Mouse (Mus musculus) E14TG2a.4 (cell line): ENCODE measurements around the gene Cox7a2l.

Source experiments
- H3K27me3 ChIP-seq: 2 replicates; pipeline ENCODE4 v1.6.1; 2014; ENCODE audit warnings: low read length, control low read depth; ENCODE audit not compliant: insufficient read depth
- H3K36me3 ChIP-seq: 2 replicates; pipeline ENCODE4 v1.6.1; 2014; ENCODE audit warnings: low read length, control low read depth; ENCODE audit not compliant: insufficient read depth
- H3K4me1 ChIP-seq: replicated peaks from 2 replicates; pipeline ENCODE4 v1.6.1; 2014; ENCODE audit warnings: low read depth, low read length, control low read depth
- H3K4me3 ChIP-seq: replicated peaks from 2 replicates; pipeline ENCODE4 v1.5.1; 2014; ENCODE audit warnings: mild to moderate bottlenecking, low read length
- H3K9me3 ChIP-seq: 2 replicates; pipeline ENCODE4 v1.6.1; 2014; ENCODE audit warnings: low read length, control low read depth
- CTCF ChIP-seq: conservative IDR thresholded peaks from 2 replicates; pipeline ENCODE4 v1.5.1; 2014; ENCODE audit warnings: low read length
- NANOG ChIP-seq: IDR thresholded peaks from 2 replicates; pipeline ENCODE4 v1.6.1; 2014; ENCODE audit warnings: borderline replicate concordance, low read length, mixed read lengths
- POU5F1 ChIP-seq: IDR thresholded peaks from 2 replicates; pipeline ENCODE4 v1.6.1; 2014; ENCODE audit warnings: low read length, borderline replicate concordance

The Cox7a2l gene

GRCm38 (mm10) chr17:83514213-83514701 is 2.9 kb downstream of the Cox7a2l start:
- Histone ChIP-seq H3K4me3 (peak overlapping the region; percentile 98), H3K4me1 (peaks cover 51% of the 10 kb centered on the region), H3K36me3 (peaks cover 17% of the 10 kb centered on the region), H3K9me3 (peaks cover 8% of the 10 kb centered on the region), H3K27me3 (no peaks in the 10 kb centered on the region)
- TF ChIP-seq CTCF (no peak), NANOG (no peak), POU5F1 (no peak)

- Histone ChIP-seq H3K4me1 (peaks cover 54% of the 10 kb centered on the region), H3K36me3 (peaks cover 18% of the 10 kb centered on the region), H3K9me3 (peaks cover 5% of the 10 kb centered on the region), H3K27me3 (no peaks in the 10 kb centered on the region), H3K4me3 (peak overlapping the region; percentile 98)
- no peak for TF ChIP-seq NANOG
- no peak for TF ChIP-seq CTCF
- TF ChIP-seq POU5F1: no peak
Observed at GRCm38 (mm10) chr17:83513655-83514212, 3.4 kb downstream of the Cox7a2l start.

DNA sequence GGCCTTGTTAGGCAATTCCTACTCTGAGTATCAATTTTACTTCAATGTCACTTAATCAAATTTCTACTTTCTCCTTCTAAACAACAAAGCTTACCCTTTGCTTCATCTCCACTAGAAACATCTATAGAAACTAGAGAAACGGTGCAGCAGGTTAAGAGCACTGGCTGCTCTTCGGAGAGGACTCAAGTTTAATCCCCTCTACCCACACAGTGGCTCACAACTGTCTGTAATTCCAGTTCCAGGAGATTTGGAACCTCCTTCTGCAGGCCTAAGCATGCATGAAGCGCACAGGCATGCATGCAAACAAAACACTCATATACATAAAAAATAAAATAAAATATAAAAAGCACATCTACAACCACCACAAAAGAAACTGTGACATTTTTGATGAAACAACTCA is 5.0 kb downstream of the Cox7a2l start:
- Histone ChIP-seq H3K4me3 (no peak overlapping the region), H3K27me3 (no peaks in the 10 kb centered on the region), H3K9me3 (no peaks in the 10 kb centered on the region), H3K36me3 (peaks cover 30% of the 10 kb centered on the region), H3K4me1 (peaks cover 69% of the 10 kb centered on the region)
- no peak for TF ChIP-seq CTCF
- no peak for TF ChIP-seq NANOG
- TF ChIP-seq POU5F1: no peak

- Histone ChIP-seq H3K27me3 (no peaks in the 10 kb centered on the region), H3K4me1 (peaks cover 55% of the 10 kb centered on the region), H3K9me3 (no peaks in the 10 kb centered on the region), H3K4me3 (no peak overlapping the region), H3K36me3 (peaks cover 66% of the 10 kb centered on the region)
- TF ChIP-seq NANOG: no peak
Observed at GRCm38 (mm10) chr17:83503693-83504092, 13.4 kb downstream of the Cox7a2l start.

DNA sequence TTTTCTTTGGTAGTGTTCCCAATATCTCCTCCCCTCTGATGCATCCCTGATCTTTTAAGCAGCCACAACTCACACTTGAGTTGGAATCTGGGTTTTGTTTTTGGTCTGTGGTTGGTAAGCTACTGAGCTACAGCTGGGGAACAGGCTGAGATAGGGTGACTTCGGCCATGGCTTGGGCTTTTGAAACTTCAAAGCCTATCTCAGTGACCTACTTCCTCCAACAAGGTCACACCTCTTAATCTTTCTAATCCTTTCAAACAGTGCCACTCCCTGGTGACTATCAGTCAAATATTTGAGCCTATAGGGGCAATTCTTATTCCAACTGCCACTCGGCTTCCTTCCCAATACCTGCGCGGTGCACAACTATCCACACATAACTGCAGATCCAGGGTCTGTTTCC is 17.4 kb downstream of the Cox7a2l start:
- Histone ChIP-seq H3K9me3 (no peaks in the 10 kb centered on the region), H3K4me1 (peaks cover 35% of the 10 kb centered on the region), H3K36me3 (peaks cover 53% of the 10 kb centered on the region), H3K4me3 (no peak overlapping the region), H3K27me3 (no peaks in the 10 kb centered on the region)
- TF ChIP-seq CTCF: no peak
- no peak for TF ChIP-seq POU5F1
- no peak for TF ChIP-seq NANOG

DNA sequence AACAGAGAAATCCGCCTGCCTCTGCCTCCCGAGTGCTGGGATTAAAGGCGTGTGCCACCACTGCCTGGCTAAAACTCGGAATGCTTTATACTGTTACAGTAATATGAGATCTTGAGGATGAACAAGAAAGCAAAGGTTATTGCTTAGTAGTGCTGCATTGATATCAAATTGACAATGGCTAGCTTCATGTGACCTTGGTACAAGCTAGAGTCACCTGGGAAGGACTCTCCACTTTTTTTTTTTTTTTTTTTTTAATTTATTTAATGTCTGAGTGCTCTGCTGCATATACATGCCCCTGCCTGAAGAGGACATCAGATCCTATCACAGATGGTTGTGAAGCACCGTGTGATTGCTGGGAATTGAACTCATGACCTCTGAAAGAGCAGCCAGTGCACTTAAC is 18.2 kb downstream of the Cox7a2l start:
- Histone ChIP-seq H3K36me3 (peaks cover 45% of the 10 kb centered on the region), H3K4me1 (peaks cover 35% of the 10 kb centered on the region), H3K4me3 (no peak overlapping the region), H3K9me3 (no peaks in the 10 kb centered on the region), H3K27me3 (no peaks in the 10 kb centered on the region)
- TF ChIP-seq CTCF: no peak
- TF ChIP-seq NANOG: no peak
- TF ChIP-seq POU5F1: no peak

DNA sequence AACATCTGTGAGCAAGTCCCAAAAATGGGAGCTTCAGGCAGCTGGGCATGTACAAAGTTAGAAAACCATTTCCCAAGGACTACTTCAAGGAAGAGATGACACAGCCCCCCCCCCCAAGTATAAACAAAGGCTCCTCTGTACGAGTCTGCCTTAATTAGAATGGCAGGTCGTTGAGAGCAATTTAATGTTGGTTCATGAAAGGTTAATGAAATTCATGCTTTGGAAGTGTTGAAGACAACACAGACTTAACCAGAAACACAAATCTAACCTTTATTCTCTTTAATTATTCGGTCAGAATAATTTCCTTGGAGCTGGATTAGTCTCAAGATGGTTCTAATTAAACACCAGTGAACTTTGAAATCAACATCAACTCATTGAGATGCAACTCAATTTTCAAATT is 29.4 kb downstream of the Cox7a2l start:
- Histone ChIP-seq H3K4me1 (no peaks in the 10 kb centered on the region), H3K9me3 (peaks cover 7% of the 10 kb centered on the region), H3K27me3 (no peaks in the 10 kb centered on the region), H3K4me3 (no peak overlapping the region), H3K36me3 (no peaks in the 10 kb centered on the region)
- TF ChIP-seq POU5F1 (no peak), CTCF (no peak), NANOG (no peak)

DNA sequence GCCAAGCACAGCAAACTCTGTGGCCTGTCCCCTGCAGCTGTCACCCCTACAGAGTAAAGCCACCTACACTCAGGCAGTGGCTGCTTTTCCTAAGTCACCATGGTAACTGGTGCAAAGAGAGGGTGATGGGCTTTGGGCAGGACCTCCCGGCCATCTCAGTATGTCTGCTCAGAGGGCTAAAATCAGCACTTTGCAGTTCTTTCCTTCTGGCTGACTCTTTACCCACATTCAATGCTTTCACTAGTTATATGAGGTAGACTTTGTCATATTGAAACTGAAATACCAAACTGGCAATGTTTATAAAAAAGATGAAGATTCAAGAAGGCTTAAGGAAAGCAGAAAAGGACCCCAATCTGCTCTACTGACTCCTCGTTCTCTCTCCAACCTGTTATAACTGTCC is 33.3 kb downstream of the Cox7a2l start:
- Histone ChIP-seq H3K4me3 (no peak overlapping the region), H3K4me1 (0 out of 2 replicates have a peak, but pooled peaks cover under 1% of the 10 kb centered on the region), H3K9me3 (peaks cover 4% of the 10 kb centered on the region; the same call in 1 of the 2 replicates), H3K27me3 (no peaks in the 10 kb centered on the region), H3K36me3 (peaks cover 31% of the 10 kb centered on the region)
- TF ChIP-seq POU5F1: no peak
- TF ChIP-seq NANOG: no peak
- TF ChIP-seq CTCF: no peak

DNA sequence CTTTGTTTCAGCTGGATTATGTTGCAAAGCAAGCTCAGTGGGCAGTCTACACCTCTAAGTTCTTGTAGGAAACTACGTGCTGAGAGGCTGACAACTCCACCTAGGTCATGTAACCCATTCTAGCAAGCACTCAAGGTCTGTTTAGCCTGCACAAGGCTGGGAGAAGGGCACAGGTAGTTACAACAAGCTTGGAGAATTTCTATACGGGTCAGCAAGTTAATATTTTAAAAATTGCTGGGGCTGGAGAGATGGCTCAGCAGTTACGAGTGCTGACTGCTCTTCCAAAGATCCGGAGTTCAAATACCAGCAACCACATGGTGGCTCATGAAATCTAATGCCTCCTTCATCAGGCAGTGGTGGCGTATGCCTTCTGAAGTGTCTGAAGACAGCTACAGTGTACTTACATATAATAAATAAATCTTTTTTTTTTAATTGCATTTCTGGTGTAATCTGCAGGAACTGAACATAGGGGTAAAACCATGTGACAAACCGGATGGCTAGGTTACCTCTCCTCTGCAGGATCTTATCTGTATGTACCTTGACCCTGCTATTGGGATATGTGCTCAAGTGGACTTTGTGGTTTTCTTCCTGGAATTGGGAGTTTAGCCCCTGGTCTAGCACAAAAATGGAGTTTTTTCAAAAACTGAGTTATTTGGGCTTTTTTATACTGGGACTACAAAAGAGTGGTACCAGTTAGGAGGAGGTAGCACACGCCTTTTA is 34.2 kb downstream of the Cox7a2l start:
- Histone ChIP-seq H3K4me3 (no peak overlapping the region), H3K4me1 (peaks cover 8% of the 10 kb centered on the region), H3K27me3 (no peaks in the 10 kb centered on the region), H3K36me3 (peaks cover 39% of the 10 kb centered on the region), H3K9me3 (peaks cover 4% of the 10 kb centered on the region; the same call in 1 of the 2 replicates)
- TF ChIP-seq POU5F1 (no peak), NANOG (no peak), CTCF (no peak)
